Mouse (Mus musculus) regulatory T cell (primary cell): ENCODE data around the gene Kdm4a.

Experiments used
- in situ Hi-C: fragments of 300-600 bp; cut with MboI, MseI; formaldehyde crosslinking; loops from one replicate; pipeline ENCODE4 v1.15.1; 2025; ENCODE audit warnings: high pct_unique_total_duplicates

The Kdm4a gene

DNA sequence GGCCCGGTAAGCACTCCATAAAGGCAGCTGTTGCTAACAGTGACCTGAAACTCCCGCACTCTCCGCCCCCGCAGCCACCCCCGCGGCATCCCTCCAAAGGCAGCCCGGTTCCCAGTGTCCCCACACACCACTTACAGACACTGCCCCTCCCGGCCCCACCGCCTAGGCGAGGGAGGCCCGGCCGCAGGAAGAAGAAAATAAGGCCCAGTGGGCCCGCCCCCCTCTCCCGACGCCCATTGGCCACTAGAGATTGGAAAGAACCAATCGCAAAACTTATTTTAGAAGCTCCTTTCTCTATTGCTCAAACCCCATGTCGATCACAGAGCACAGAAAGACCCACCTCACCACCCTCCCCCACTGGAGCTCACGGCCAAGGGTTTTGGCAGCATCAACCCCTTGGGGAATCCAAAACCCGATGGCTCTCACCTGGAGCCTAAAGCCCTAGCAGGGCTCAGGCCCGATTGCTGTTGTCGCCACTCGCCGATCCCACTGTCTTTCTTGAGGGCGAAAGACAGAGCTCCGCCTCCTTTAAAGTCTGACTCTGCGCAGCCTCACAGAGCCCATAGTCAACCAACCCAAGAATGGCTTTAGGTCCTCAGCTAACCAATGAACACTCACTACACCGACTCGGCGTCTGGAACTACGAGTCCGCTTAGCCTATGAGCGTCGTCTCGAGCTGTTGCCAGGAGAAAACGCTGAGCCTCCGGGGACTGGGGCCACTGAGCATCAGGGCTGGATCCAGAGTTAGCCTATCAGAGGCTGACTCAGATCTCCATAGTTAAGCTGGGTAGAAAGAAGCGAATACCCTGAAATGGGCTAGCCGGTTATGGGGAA is at the start of gene Kdm4a:
TSS of gene Kdm4a (minus strand) at position 577 of the 834 bp plus-strand sequence.
- in situ Hi-C loops, result no loop called here

DNA sequence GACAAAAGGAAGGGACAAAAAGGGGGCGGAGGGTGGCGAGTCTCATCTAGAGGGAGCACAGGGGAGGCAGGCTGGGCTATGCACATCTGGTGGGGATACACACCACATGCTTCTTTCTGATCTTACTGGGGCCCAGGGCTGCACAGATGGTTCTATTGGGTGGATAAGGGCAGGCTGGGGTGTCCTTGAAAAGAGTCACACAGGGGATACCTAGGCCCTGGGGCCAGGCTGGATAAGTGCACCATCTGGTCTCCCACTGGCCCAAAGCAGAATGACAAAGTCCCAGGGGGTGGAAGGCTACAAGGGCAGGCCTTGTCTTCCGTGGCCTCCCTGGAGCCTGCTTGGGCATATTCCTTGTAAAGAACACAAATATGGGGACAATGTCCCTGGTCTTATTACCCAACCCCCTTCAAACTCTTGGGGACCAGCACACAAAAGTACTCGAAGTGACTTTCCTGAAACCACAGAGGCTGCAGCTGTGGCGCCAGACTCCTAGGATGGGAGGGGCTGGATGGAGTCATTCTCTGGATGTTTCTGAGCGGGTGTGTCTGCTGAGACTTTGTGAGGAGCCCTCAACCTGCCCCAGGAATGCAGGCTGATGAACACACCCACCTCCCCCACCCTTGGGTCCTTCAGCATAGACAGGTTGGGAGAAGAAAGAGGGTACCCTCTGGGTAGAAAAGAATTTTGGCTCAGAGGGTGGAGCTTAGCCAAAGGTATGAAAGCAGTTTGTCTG is 49.4 kb upstream of the Kdm4a start:
- in situ Hi-C loops, result loop anchor here (10.0 kb wide), 1 partner anchor 346 kb away; no protein-coding TSS in a partner anchor

DNA sequence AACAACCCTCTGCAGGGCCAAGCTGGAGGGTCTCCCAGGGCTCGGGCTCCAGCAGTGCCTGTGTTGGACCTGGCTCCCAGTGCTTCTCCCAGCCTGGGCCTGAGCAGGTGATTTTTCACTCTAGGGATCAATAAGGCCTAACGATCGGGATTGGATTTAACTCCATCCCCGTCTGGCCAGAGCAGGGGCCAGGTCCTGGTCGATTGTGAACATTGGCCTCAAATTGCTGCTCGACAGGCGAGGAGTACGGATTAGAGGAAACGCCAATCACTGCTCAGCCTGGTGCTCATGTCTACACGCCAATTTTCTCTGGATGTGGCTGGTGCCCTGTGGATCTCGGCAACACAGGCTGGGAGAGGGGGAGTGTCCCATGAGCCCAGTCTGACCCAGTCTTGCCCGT is 47.6 kb upstream of the Kdm4a start:
- in situ Hi-C loops, result loop anchor here (10.0 kb wide), 1 partner anchor 347 kb away; no protein-coding TSS in a partner anchor

GRCm38 (mm10) chr4:118221261-118221660 is 41.4 kb upstream of the Kdm4a start:
- in situ Hi-C loops, result loop anchor here (10.0 kb wide), 1 partner anchor 354 kb away; no protein-coding TSS in a partner anchor

DNA sequence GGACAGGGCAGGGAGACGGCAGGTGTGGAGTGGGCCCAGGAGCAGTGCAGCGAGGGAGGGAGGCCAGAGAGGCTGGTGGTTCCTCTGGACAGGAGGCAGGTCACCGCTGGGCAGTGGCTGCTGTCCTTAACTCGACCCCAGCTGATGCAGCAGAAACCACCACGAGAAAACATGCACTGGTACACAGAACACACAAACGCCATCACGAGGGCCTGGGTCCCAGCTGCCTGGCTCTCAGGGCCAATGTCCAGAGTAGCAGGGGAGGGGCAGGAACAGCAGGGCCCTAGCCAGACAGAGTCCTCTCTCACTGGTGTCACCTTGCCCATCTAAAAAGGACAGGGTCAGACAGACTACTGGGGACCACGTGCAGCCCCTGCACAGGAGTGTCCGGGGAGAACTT is 40.9 kb upstream of the Kdm4a start:
- in situ Hi-C loops, result loop anchor here (10.0 kb wide), 1 partner anchor 354 kb away; no protein-coding TSS in a partner anchor

DNA sequence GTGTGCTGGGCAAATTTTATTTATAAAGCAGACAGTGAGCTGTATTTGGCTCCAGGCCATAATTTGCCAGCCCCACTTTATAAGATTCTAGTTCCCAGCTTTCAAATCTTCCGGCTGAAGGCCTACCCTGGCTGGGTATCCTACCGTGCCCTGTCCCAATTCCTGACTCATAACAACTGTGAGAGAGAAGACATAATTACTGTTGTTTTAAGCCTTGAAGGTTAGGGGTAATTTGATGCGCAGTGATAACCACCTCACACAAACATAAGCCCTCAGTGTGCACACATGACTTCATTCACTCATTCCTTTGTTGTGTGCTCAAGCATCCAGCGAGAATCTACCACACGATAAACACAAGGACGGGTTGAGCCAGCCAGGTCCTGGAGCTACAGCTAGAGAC is 39.6 kb upstream of the Kdm4a start:
- in situ Hi-C loops, result no loop called here

- in situ Hi-C loops, result no loop called here
These were observed 38.7 kb upstream of the Kdm4a start for GRCm38 (mm10) chr4:118218521-118218920.

- in situ Hi-C loops, result no loop called here
These were observed 37.1 kb upstream of the Kdm4a start for GRCm38 (mm10) chr4:118216726-118217595.

DNA sequence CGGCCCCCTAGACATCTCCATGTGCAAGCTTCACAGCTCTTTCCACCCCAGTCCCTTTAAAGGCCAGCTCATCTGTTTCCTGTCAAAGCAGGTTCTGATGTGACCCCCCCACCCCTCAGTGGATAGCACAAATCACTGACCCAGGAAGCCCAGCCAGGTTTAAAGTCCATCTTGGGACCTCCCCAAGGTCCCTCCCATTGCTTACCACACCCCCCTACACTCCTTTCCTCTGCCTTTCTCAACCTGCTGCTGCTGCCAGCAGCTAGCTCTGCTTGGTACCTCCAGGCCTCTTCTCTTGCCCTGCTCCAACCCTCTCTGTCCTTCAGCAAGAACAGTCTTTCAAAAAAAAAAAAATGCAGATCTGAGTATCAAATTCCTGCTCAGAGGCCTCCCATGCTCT is 35.0 kb upstream of the Kdm4a start:
- in situ Hi-C loops, result no loop called here

DNA sequence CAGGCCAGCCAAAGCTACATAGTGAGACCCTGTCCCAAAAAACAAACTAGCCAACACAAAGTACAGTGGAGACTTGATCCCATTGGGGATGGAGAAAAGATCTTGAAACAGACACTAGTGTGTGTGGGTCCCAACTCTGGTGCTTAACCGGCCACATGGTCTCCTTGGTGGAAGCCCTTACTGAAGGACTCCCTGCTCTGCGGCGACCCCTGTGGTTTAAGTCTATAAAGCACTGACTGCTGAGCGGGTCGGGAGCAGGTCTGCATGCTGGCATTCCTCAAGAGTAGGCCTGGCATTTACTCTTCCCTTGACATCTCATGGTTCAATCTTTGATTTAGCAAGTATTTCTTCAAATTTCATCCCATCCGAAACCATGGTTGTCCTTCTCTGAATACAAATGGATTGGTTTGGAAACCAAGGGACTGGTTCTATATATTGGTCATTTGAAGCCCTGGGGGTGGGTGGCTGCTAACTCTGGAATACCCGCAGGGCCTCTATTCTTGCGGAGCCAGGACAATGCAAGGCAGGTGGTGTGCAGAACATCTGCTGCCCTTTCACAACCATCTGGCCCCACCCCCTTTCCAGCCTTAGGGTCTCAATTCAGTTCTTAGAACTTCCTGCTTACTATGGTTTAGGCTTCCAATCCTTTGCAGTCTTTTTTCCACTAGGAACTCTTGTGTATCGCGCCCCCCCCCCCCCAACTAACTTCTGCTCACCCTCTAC is 27.2 kb upstream of the Kdm4a start:
- in situ Hi-C loops, result no loop called here

DNA sequence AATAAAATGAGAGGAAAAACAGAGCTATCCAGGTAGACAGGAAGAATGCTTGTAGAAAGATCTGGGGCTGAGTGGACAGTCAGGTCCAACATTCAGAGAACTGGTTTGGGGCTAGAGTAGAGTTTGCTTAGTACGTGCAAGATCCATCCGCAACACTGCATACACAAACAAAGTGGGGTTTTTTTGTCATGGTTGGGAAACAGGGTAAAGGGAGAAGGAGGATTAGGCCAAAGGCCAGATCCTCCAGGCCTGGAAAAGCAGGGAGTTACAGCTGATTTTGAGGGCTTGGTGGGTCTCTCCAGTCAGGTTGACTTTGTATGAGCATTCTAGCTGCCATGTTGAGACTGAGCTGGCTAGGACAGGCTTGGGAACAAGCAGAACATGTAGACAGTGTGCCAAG is 26.1 kb upstream of the Kdm4a start:
- in situ Hi-C loops, result no loop called here

- in situ Hi-C loops, result no loop called here
These were observed 19.2 kb upstream of the Kdm4a start for GRCm38 (mm10) chr4:118199093-118199492.

DNA sequence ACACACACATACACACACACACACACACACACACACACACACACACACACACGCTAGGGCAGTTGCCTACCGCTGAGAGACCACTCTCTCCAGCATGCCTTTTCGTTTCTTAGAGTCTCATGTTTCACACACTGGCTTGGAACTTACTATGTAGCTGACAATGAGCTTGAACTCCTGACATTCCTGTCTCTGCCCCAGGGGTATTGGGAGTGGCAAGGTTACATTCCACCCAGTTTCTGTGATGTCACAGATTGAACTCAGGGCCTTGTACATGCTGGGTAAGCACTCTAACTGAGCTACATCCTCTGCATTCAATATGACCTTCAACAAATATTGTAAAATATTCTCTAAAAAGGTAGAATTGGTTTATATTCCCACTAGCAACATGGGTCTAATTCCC is 18.8 kb upstream of the Kdm4a start:
- in situ Hi-C loops, result no loop called here

GRCm38 (mm10) chr4:118196185-118196584 is 16.3 kb upstream of the Kdm4a start:
- in situ Hi-C loops, result no loop called here

DNA sequence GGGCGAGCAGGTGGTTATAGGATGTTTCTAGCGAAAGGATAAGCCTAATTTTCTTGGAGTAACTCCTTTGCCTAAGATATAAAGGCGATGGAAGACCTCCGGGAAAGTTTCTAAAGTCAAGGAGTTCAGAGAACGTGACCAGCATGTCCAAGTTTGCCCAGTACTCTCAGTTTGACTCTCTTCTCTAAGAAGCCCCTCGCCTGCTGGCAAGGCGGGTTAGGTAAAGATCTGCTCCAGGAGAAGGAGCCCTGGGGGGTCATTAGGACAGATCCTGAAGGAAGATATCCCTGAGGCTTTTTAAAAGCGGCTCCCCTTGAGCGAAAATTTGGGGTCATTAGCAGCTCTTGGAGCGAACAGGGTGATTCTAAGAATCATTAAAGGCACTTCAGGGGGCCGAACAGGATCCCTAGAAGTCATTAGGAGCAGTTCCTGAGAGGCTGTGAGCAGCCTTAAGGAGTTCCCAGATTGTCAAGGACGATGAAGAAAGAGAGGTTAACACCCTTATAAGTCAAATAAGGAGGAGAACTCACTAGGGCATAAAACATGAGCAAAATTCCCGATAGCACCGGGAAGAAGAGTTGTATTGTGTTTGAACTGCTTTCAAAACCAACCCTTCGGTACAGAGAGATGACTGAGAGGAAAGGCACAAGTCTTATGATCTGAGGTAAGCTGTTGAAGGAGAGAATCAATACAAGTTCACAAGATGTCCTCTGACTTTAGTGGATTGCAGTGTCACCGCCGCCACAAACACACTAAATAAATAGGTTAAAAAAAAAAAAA is 648 bp upstream of the Kdm4a start:
- in situ Hi-C loops, result no loop called here

DNA sequence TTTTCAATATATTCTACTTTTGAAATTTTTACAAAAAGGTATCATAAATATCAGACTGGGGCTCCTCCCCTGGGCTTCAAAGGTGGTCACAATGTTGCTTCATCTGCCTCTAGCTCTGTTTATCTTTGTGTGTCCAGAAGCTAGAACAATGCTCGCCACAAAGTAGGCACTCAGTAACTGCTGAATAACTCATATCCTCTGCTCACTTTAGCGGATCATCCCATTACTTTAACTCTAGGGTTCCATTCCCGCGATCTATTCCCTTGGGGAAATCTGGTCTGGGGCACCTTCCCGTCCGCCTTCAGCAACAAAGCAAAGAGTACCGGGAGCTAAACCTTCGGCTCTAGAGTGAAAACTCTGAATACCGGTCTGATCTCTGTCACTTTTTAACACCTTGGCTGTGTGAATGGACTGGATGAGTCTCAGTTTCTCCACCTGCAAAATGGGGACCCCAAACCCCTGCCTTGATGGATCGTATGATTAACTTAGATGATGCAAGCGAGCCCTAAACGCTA is 834 bp downstream of the Kdm4a start:
- in situ Hi-C loops, result no loop called here

GRCm38 (mm10) chr4:118172461-118172860 is 7.4 kb downstream of the Kdm4a start:
- in situ Hi-C loops, result no loop called here

GRCm38 (mm10) chr4:118171006-118171405 is 8.8 kb downstream of the Kdm4a start:
- in situ Hi-C loops, result no loop called here

DNA sequence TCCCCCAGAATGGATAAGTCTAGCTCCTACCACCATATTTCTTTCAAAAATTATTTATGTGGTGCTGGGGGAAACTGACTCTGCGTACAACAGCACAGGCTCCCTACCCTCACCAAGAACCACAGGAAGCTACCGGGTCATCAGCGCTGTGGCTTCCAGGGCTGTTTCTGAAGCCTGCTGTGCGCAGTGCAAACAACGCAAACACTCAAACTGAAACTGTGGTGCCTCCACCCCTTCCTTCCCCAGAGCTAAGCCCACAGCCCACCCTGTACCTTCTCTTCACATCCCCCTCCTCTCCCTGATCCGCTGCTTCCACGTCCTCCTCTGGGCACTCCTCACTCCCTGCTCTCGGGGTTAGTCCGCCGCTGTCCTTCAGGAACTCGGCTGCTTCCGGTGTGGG is 17.7 kb downstream of the Kdm4a start:
- in situ Hi-C loops, result no loop called here

DNA sequence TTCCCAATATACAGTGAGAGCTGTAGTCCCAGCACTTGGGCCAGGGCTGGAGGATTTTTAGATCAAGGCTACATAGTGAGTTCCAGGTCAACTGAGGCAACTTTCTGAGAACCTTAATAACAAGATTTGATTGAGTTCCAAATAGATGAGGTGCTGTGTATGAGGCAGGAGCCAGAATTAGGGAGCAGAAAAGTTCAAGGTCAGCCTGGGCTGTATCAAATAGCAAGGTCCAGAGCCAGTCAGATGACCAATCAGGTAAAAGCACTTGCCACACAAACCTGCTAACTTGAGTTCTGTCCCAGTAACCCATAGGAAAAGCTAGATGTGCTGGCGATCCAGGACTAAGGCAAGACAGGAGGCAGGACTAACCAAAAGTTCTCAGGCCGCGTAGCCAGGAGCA is 22.2 kb downstream of the Kdm4a start:
- in situ Hi-C loops, result no loop called here
